Mouse (Mus musculus) erythroblast, embryonic 14.5 days (primary cell): Measurements from ENCODE around the gene Rab37.

Experiments
- GATA1 ChIP-seq: IDR thresholded peaks from 2 replicates; pipeline ENCODE4 v1.6.1; 2012; ENCODE audit warnings: low read length, inconsistent platforms, mixed read lengths
- TAL1 ChIP-seq: IDR thresholded peaks from 3 replicates; pipeline ENCODE4 v1.6.1; 2012; ENCODE audit warnings: low read length, inconsistent platforms, mixed read lengths

- TF ChIP-seq TAL1 = no peak
- no peak for TF ChIP-seq GATA1
Observed at GRCm38 (mm10) chr11:115071015-115071551, 20.1 kb upstream of the Rab37 start.
